Mouse (Mus musculus): ENCODE data around the gene Cntnap2. TPM values are rescaled to one million over a fixed set of nuclear protein-coding genes. Genes with fewer than 3 reads are reported as not detected.

Gene Cntnap2
- total RNA-seq, 2 experiments from 2014 or later = 6.0 to 7.7 TPM

DNA sequence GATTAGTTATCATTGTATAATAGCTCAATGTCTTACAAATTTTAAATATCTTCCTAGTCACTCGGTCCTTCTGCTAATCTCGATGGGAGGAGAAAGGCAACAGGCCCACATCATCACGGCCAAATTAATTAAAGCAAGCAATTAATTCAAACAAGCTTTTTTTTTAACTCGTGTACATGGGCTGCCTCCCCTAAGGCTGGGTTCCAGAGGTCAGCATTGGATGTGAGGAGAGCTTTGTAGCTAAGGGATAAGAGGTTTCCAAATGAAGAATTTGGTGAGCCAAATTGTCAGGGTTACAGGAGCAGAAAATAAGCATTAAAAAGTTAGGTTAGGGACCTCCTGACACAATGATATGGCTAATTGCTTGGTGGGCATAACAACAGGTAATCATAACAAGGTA, 1886.5 kb downstream of the Cntnap2 start:
- no peak for DNase-seq (ENCODE audit: low spot score in 2 of 2)

DNA sequence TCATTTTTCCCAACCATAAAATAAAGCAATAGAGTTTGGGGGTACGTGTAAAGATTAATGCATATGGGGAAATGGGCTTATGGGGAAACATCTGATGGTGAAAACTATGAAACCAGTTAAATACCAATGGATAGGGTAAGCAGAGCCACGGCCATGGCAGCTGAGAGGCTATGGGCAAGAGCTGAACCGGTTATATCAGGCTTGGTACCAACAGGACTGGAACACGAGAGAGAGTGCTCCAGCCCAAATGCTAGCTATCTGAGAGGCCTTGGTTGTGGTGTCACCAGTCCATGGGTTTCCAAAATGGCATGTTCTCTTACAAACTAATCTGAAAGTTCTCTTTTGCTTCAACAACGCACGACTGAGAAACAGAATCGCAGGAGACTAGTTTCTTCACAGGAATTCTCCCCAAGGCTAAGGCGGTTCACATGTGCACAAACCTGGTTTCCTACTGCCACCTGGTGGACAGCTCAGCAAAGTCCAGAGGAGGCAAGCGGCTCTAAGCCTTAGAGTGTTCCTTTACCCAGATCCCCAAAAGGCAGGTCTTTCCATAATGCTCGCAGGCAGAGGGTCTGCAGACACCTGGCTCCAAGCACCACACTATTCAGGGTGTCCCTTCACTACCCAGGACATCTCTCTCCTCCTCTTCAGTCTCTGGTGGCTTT, 1902.0 kb downstream of the Cntnap2 start:
- peak in 1 of 2 experiments; percentile 52 for DNase-seq (ENCODE audit: low spot score in 2 of 2)

DNA sequence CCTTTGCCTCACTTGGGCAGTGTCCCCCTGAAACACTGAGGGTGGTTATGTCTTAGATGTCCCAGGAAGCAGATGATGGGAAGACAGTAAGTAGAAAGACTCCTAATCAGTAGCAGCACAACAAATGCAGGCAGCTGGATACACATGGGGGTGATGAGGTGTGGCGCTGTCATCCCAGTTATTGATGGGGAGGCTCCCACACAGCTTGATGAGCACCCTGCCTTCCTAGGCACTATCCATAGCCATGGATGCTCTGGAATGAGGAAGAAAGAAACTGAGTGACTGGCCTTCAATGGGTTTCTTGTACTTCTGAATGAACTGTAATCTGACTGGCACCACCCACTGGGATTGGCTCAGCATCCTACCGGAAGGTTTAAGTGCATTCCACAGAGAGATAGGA, 1904.1 kb downstream of the Cntnap2 start:
- DNase-seq (ENCODE audit: low spot score in 2 of 2) = no peak

DNA sequence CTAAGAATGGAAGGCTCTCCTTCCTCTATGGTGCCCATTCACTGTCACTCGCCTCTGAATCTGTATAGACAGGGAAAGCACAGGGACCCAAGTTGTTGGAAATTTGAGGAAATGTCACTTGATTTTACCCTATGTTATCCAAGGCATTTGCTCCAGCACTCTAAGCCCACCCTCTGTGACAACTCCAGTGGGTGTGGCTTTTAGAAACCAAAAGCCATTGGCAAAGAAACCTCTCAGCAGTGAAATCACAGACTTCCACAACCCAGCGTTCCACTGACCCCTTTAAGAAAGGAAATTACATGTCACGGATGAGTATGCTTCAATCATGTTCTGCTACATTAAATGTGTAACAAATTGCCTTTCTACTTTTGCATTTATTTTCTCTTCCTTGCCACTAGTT, 1904.5 kb downstream of the Cntnap2 start:
- DNase-seq (ENCODE audit: low spot score in 2 of 2) = no peak

DNA sequence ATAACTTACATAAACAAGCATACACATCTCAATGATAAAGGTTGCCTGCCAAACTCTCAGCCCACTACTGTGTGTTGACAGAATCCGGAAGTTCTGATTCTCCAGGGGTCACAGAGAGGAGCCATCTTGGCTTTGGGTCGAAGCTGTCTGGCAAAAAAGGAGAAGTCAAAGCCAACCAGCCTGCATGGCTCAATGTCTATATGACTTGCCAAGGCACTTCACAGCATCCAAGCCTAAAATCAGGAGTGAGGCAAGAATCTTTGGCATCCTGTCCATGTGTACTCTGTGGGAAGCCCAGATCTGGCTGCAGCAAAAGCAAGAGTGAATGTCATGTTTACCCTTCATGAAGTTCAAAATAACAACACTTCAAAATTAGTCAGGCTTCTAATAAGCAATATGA, 1913.5 kb downstream of the Cntnap2 start:
- DNase-seq (ENCODE audit: low spot score in 2 of 2) = no peak

DNA sequence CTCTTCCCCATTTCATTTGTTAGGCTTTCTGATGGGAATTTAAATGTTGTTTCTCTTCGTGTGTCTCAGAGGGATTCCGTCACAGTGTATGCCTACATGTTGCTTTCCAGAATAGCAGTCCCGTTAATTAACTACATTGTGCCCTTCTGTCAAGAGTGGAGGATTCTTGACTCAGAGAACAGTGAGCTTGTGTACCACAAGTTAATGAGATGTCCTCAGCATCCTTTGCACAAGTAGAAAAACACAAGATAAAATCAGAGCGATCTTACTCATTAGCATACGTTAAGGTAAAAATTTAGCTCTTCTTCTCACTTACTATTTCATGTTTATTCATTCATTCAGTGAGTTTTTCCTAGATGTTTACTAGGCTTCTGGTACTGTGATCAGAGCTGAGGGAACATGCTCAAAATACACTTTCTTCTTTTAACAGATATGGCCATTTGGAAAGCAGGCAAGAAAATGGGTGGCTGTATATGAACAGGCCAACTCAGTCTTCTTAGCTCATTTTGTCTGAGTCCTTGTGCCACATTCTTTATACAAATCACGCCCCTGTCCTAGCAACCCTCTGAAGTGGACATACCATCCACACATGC, 1936.9 kb downstream of the Cntnap2 start:
- DNase-seq (ENCODE audit: low spot score in 2 of 2) = no peak

DNA sequence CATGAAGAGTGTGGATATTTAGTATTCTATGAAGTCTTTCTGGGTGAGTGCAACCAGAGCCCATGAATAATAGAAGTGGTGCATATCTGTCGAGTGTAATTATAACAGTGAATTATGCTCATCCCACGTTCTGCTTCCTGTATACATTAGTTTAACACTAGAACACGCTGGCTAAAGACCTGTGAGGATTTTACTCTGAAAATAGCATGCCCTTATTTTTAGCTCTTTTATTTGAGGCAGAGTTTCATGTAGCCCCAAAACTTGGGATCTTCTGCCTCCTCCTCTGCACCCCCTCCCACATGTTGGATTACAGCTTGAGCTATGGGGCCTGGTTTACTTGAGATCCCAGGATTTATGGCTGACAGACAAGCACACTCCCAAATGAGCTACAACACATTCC, 1945.3 kb downstream of the Cntnap2 start:
- no peak for DNase-seq (ENCODE audit: low spot score in 2 of 2)

DNA sequence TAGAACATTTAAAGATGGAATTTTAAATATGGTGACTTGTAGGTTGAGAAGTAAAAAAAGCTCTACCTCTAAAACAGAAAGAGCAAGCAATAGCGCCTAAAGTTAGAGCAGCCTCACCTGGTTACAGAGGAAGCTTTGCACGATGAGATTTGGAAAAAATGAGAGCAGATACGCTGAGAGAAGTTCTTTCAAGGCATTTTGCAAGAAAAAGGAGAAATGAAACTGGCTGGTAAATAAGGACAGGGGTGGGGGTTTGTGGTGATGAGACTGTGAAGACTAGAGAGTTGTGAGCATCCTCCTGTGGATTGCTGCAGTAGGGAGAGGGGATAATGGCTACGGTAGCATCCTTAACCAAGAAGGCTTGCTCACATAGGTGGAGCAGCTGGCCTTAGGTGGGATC, 1953.8 kb downstream of the Cntnap2 start:
- DNase-seq (ENCODE audit: low spot score in 2 of 2) = no peak

DNA sequence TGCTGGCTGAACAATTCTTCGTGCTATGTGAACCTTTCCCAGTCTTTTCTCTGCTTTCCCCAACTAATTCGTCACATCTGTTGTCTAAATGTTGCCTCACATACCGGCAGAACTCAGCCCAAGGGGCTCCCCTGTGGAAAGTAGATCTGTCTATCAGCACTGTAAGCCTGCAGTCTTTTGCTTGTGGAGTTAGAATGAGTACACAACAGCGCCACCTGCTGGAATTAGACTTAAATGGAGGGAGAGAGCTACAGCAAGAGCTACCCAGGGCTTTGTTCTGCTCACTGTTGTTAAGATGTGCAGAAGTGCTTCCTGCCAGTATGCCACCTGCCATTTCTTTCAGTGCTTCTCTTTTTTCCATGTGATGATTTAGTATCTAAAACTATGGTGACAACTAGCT, 1954.4 kb downstream of the Cntnap2 start:
- peak; percentile 17 to 60 for DNase-seq (ENCODE audit: low spot score in 2 of 2)

DNA sequence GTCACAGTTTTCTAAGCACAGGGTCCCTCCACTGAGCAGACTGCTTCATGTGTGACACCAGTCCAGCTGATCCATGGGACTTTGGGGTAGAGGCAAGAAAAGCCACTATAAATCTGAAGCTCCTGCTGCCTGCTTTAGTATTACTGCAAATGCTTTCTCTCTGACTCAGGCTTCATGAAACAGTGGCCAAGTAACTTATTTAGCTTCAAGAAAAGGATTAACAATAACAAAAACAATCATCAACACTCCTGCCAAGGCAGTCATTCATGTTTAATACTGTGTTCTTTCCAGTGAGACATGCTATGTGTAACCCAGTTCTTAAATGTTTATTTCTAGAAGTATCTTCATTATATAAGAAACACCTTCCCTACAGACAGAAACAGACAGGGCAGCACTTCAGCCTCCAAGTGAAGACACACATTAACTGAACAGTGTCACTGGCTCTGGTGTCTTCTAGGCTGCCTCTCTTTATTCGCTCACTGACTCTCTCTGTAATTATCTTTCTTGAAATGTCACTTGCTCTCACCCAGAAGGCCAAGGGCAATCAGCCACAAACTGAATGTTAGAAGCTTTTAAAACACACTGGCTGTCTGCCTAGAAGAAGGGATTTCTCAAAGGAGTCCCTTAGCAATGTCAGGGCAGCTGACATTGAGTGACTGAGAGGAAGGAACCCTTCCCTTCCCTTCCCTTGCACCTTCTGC, 1955.9 kb downstream of the Cntnap2 start:
- no peak for DNase-seq (ENCODE audit: low spot score in 2 of 2)

DNA sequence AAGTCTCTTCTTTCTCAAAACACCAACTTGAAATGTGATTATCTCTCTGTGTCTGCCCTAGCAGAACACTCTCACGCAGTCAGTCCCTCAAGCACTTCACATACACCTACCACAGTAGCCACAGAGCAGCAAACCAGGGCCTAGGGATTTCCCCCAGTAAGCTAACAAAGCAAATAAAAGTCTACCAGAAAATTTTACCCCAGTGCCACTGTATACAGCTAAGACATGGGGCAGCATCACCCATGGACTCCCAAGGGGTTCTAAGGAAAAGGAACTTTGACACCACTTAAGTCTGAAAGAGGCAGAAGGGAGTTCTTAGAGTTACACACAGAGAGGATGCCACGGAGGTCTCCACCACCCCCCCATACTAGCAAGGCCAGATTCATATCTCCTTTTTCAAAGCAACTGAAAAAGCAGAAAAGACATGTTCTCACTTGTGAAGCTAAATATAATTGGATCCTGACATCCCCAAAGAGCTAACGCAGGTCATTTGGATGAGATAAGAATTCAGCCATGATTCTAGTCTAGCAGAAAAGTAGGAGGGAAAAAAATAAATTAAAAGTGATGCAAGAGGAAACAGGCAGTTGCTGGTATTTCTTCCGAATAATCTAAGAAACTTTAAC, 1967.0 kb downstream of the Cntnap2 start:
- DNase-seq (ENCODE audit: low spot score in 2 of 2) = no peak

DNA sequence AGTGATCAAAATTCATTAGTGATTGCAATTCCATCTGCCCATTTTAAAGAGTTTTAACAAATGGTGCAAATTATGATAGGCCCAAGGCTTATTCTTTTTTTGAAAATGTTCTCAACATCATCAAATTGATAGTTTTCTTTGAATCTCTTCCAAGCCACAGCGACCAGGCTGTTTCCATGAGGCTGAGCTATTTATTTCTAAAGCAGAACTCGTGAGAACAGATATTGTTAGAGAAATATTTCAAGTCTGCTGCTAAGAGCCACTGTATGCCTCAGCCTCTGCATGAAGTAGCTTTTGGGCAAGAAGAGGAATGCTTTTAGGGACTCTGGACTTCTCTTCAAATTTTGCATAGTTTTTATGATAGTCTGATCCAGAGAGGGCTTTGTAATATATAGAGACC, 1972.2 kb downstream of the Cntnap2 start:
- no peak for DNase-seq (ENCODE audit: low spot score in 2 of 2)

DNA sequence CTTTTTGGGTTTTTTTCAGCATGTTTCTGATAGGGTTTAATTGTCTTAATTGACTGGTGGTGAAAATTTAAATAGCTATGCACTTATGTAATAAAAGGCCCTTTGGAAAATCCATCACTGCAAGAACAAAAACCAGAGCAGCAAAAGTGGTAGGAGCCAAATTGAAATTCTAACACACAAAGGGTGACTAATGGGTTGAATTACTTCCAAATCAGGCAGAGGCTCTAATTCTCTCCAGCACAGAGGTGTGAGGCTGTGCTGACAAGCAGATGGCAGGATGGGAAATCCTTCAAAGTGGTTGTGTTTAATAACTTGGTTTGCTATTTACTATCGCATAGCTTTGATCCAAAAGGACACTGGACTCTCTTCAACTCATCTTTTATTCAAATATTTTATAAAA, 1983.4 kb downstream of the Cntnap2 start:
- no peak for DNase-seq (ENCODE audit: low spot score in 2 of 2)

DNA sequence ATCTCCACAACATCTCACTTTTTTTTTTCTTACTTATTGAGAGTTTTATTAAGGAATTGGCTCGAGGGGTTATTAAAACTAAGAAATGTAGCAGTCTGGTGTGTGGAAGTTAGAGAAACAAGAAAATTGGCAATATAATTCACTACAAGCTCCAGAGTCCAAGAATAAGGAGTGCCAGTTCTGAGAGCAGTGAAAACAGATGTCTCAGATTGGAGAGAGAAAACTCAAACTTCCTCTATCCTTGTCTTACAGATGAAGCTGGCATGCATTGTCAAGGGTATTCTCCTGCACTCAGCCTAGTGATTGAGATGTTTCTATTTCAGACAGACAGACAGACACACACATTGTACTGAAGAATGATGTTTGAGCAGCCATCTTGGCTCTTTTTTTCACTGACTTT, 1984.4 kb downstream of the Cntnap2 start:
- no peak for DNase-seq (ENCODE audit: low spot score in 2 of 2)

DNA sequence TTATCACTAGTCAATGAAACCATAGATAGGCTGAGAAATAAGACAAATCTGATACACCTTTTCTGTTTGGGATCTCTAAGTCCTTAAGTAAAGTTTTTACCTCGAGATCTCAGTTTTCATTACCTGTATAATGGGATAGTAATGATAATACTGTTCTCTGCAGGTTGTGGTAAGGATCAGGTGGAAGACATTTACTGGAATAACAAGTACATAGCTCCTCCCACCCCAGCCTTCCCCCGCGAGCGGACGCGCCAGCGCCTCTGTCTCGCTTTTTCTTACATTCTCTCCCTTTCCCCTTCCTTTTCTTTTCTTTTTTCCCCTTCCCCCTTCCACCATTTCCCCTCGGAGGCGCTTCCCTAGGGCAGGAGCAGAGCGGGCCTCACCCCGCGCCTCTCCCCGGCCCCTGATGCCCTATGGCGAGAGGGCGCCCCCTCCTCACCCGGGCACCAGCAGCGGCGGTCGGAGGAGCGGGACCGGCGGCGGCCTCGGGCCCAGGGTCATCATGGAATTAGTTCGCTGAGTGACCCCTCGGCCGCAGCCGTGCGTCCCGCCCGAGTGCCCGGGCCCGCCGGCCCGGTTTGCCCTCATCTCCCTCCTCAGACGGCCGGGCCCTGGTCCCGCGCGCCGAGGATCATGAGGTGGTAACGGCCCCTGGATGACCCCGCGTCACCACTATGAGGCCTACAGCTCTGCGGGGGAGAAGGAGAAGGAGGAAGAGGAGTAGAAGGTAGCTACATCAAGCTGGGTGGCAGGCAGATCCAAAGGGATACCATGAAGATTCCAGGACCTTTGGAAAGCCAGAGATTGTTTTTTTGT, 1985.4 kb downstream of the Cntnap2 start:
- DNase-seq (ENCODE audit: low spot score in 2 of 2) = no peak

DNA sequence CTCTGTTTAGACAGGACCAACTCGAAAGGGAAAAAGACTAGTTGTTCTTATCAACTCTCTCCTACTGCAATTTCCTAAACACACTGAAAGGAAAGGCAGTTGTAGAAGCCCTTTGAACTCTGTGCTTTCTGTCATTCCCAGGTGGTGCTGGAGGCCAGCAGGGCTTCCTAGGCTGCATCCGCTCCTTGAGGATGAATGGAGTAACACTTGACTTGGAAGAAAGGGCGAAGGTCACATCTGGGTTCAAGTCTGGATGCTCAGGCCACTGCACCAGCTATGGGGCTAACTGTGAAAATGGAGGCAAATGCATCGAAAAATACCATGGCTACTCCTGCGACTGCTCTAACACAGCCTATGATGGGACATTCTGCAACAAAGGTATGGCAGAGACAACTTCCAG, 1989.9 kb downstream of the Cntnap2 start:
- DNase-seq (ENCODE audit: low spot score in 2 of 2) = no peak

DNA sequence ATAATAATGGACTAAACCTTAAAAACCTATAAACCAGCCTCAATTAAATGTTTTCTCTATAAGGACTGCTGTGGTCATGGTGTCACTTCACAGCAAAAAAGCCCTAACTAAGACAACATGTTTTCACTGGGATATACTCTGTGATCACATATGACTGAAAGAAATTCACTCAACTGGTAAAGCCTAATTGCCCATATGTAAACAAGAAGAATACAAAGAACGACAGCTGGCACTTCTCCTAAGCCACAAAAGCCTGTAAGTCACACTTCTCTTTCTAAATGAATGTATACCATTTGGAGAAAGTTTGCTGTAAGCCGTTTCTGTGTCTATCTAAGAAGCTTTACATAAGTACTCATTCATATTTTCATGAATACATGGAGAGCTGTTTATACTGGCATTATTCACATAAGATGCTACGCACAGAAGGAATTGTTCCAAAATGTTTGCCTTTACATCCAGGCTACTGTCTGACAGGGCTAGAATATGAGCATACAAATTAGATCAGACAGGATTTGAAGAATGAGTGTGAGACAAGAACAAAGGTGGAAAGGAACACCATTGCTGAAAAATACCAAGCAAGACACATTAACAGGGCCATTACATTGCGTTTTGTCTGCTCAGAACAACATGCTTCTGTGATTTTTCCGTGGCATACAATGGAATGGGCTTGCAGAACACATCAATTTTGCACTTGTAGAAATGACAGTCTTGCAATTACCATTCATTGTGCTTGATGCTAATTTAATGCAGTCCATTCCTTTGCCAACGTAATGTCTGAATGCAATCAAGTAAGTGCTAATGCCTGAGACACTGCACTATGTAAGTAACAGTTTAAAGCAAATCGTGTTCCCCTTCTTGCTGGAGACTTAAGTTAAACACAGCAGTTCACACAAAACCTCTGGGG, 1991.4 kb downstream of the Cntnap2 start:
- no peak for DNase-seq (ENCODE audit: low spot score in 2 of 2)

DNA sequence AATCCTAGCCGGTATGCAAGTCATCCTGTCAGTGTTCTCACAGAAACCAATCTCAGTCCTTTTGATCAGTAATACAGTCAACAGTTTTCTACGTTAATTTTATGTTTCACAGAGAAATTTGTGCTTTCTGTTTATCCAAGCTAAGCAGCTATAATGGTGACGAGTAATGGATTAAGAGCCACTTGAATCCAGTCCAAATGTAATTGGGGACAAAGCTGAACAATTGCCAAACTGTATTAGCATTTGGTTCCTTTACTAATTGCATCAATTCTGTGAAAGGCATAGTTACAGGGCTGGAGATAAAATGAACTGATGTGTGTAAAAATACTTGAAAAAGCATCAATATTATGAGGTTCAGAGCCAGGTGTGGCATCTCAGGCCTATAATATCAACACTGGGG, 2002.2 kb downstream of the Cntnap2 start:
- DNase-seq (ENCODE audit: low spot score in 2 of 2) = no peak

DNA sequence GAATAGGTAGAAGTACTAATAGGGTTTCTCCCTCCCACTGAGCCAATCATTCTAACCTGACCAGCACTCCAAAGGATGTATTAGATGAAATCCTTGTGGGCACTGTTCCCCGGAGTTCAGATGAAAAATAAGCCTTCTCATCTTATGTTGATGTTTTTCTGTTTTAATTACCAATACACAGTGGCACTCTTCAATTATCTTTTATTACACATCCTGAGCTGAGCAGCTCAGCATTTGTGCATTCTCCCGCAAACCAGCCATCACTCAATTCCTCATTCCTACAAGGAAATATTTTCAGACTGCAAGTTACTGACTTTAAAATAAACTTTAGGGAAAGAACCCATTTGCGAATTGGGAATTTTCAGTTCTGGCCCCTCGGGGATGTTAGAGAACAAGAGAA, 2030.8 kb downstream of the Cntnap2 start:
- DNase-seq (ENCODE audit: low spot score in 2 of 2) = no peak

DNA sequence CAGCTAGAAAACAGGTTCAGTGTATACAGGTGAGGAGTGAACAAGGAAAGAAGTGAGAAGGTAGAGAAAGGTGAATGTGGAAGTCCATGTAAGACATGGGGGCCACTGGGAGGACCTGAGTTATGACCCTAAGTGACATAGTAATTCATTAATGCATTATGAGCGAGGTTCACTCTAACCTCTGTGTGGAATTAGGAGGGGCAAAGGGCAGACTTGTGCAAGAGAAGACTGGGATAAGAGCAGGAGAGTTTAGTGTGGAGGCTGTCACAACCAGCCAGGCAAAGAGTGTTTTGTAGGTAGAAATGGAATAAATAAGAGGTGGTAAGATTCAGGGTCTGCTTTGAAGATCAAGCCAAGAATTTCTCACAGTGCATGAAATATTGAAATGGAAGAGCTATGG, 2045.8 kb downstream of the Cntnap2 start:
- no peak for DNase-seq (ENCODE audit: low spot score in 2 of 2)

All from gastrocnemius, postnatal 4 days (tissue).